Mouse (Mus musculus) embryo, embryonic 11 days (tissue): Measurements from ENCODE around the gene Brat1.
"Not testable (repeated sequence)": the region's sequence is repeated elsewhere in the genome, so short reads cannot be mapped to it uniquely, and the experiment has no call there.

Source experiments
- DNase-seq: peaks from one replicate; pipeline ENCODE4 v3.0.0-alpha.2; 2015

Gene Brat1

DNA sequence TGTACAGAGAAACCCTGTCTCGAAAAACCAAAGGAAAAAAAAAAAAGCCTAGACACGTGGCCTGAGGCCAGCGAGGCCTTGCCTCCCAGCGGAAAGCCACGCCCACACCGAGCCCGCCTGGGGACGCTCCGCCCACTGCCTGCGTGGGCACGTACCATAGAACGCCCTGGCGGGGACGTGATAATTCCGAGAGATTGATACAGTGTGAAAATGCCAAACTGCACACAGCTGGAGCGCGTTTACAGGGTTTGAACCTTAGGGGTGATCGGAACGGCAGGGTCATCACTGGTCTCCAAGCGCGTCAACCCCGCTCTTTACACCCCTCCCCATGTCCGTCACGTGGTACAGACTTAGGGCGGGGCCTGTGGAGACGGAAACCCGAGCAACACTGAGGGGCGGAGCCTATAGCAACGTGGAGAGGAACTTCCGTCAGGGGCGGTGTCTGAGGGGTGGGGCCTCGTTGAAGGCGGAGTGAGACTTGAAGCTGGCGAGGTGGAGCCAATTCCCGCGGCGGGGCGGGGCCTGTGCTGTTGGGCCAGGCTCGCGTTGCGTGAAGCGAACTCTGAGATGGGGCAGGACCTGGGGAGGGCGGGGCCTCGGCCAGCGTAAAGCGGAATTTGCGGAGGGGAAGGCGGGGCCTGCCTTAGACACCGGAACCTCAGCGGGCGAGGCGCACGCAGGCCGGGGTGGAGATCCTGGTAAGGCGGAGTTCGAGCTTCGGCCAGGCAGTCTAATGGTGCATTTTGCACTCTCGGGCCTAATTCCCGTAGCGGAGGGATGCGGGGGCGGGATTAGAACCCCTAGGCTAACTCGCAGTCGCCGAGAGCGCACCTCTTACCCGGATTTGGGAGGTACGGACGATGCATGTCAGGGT, at the start of gene Brat1:
Gene Brat1 (plus strand): TSS at position 634 of the 874 bp plus-strand sequence.
- peak; percentile 100 for DNase-seq

DNA sequence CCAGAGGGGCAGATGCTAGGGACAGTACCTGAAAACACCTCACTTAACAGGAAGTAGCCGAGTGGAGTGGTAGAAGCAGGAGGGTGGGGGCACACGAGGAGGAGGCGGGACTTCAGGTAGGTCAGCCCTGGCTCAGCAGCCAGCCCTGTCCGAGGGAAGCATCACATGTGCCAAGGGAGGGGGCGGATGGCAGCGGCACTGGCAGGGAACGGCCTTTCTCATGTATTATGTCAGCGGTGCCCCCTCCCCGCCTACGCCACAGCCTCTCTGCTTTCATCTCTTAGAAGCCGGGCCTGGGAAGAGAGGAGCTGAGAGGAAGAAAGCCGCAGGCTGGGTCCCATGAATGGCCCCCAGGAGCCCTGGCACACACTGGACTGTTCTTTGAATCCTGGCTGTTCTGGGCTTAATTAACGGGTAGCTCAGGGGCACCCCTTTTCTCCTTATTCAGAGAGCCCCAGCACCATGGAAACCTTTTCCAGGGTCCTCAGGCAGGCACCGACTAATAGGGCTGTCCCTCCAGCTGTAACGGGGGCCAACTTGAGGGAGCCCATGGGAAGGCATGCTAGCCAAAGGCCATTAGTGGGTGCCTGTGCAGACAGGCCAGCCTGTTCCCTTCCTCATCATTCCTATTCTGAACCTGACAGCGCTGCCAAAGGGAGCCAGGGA, 45.1 kb upstream of the Brat1 start:
- DNase-seq, result peak; percentile 29

DNA sequence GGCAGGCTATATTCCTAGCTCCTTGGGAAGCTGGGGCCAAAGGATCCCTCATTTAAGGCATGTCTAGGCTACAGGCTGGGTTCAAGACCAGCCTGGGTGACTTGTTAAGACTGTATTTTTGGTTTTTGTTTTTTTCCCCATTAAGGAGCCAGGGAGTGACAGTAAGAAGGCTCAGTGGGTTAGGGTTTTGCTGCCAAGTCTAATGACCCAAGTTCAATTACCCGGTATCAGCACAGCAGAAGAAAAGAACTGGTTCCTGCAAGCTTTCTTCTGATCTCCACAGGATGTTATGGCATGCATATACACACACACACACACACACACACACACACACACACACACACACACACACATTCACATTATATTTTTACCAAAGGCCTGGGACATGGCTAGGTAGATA, 44.4 kb upstream of the Brat1 start:
- no peak for DNase-seq

DNA sequence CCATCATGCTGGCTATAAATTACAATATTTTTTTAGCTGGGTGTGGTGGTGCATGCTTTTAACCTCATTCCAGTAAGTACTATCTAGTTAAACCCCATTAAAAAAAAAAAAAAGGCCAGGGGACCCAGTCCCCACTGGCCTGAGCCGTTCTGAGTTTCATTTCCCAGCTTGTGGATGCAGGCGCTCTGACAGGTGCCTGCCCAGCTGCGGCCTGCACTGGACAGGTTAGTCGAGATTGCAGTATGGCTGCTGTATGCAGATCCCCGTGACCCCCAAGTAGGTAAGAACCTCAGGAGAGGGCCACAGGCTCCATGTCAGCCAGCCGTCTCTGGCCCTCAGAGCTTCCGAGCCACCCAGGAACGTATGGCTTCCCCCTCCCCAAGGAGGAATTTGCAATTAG, 43.4 kb upstream of the Brat1 start:
- DNase-seq, result no peak

DNA sequence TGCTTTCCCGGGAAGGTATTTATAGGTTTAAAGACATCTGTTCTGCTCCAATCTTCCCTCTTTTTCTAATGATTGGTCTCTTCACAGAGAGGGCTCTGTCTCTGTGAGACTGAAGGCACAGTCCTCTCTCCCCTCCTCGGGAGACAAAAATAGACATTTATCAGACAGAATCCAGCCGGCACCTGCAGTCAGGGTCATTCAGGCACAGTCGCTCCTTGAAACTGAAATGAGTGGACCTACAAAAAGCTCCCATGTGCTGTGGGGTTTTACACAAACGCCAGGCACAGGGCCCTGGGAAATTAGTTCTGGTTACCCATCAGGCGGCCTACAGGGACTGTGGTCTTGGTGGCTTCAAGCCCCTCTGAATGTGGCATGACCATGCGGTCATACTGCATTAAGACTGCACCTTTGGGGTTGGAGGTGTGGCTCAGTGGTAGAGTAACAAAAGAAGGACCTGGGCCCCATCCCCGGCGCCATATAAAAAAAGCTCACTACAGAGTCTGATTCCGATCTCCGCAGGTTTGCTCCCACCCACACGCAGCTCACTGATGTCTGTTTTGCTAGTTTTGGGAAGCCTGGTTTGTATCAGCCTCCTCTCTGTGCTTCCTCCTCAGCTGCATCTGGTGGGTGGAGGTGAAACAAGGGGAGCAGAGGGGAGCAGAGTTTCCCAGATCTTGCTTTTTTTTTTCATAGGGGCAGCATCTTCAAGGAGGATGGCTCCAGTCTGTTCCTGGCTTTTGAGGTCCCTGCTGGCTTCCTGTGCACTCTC, 42.8 kb upstream of the Brat1 start:
- no peak for DNase-seq

DNA sequence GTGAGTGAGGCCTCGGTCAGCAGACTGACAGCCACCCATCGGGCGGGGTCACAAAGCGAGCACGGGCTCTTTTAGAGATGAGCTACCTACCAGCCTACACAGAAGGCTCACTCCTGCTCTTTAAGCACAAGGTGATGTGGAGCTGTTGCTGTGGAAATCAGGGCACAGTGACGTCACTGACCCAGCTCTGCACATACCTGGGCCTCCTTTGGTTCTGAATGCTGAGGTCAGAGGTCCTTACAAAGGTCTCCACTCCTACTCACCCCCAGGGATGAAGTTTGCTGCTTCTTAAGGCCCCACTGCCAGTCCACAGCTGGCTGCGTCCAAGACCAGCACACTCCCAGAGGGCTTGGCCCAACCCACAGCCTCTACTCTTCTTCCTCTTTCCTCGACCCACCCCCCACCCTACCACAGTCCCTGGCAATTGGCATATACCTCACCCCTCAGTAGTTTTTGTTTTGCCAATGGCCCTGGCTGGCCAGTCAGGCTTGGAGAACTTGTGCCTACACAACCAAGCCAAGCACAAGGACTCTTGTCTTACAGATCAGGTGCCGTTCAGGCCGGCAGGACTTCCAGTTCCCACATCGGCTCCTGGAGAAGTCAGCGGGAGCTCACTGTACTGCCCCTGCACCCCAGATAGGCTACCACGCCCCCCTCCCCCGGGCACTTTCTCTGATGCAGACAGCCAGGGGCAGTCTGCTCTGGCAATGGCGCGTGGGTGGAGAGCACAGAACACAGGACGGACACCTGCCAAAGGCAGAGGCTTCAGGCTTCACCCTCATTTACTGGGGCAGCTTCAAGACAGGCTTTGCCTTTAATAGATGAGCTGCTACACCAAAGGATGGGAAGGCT, 41.8 kb upstream of the Brat1 start:
- no peak for DNase-seq

DNA sequence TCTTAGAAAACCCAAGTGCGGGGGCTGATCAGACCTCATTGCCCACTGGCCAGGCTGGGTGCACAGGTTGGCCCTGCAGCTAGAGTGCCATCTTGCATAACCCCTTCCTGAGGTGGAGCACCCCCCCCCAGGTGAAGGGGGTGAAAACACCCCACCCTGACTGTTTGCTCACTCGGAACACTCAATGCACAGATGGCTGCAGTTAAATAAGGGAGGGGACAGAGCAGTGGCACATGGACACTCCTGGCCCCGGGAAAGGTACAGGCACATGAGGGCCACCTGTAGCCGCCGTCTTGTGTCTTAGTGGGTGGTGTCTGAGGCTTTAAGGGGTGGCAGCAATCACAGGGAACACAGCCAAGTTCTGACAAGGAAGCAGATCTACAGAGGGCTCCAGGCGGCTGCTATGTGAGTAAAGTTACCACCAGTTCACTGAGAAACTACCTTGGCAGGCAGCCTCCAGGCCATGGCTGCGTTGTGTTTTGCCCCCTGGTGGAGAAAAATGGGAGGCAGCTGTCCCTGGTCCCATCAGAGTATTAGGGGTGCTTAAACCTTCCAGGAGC, 41.1 kb upstream of the Brat1 start:
- DNase-seq, result peak; percentile 69

DNA sequence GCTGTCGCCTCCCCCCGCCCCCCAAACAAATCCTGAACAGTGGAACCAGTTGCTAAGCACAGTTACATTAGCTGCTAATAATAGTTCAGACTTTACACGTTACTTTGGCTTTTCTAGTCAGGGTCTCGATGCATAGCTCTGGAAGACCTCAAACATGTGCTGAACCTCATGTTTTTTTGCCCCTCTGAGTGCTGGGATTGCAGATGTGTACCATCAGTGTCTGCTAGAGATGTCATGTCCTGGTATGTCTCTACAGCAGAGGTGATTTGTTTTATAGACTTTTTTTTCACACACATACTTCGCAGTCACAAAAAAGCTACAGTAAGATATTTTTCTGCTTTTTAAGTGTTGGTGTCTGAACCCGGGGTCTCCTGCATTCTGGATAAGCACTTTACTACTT, 32.7 kb upstream of the Brat1 start:
- no peak for DNase-seq

DNA sequence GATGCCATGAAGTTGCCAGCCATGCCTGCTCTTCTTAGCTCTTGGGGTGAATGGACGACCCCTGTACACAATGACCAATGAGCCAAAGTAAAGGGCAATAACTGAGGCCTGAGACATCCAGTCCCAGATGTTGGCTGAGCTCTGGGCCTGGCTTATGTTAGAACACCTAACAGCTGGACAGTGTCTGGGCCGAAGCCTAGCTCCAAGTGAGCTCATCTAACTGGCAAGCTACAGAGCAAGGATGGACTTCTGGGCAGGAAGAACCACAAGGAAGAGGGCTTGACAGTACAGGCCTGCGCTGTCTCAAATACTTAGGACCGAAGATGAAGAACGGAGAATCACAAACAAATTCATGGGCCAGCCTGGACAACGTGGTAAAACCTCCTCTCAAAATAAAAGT, 32.2 kb upstream of the Brat1 start:
- not testable (repeated sequence) for DNase-seq

DNA sequence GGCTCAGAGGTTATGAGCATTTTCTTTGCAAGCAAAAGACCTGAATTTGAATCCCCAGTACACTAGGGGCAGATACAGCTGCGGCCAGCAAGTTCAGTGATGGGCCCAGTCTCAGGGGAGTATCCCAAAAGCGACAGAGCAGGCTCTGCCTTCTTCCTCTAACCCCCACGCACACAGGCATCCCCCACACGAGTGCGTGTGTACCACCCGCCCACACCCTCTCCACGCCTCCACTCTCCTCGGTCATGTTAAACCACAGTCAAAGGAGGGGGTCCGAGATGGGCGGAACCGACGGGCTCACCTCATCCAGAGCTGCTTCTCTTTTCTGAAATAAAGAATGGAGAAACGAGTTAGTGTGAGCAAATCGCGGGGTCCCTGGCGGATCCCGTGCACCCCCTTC, 30.8 kb upstream of the Brat1 start:
- no peak for DNase-seq

DNA sequence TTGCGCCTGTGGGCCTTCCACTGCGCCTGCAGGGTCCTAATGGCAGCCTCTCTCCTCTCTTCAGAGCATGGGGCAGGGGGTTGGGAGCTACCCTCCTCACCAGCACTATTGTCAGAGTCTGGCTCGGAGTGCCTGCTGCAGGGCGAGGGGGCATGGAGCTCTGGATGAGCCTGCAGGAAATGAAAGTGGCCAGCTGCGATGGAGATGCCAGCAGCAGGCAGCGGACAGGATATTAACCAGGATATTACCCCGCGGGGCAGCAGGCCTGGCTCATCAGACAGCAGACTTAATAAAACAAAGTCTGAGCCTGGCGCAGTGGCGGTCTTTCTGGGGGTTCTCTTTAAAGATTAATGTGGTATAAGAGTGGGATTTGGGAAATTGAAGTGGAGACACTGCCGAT, 29.7 kb upstream of the Brat1 start:
- DNase-seq, result no peak

DNA sequence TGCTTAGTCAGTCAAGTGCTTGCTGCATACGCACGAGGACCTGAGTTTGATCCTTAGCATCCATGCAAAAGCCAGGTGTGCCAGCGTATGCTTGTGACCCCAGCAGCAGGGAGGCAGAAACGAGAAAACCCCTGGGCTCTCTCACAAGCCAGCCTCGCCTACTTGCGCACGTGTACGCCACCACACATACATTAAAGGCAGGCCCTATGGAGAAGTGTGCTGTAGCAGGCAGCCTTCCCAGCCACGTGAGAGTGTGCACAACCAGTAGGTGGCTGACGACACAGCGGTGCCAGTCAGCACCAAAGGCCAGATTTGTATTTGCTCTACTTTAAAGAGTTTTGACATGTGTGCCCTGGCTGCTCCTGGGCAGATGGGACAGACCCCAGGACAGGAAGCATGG, 29.2 kb upstream of the Brat1 start:
- no peak for DNase-seq

DNA sequence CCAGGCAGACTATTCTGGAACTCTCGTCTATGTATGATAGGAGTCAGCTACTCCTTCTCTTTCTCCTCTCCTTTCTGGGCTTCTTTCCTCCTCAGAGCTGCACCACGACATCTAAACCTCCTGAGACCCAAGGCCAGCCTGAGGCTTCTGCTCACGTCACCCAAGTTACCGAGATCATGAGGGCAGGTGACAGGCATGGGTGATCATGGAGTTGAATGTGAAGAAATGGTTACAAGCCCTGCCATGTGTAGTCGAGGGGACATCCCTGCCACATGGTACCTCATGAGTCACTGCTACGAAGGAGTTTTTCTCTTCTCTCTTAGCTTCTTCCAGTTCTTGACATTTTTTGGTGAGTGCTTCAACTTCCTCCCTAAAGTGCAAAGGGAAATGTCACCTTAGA, 27.7 kb upstream of the Brat1 start:
- DNase-seq, result no peak

DNA sequence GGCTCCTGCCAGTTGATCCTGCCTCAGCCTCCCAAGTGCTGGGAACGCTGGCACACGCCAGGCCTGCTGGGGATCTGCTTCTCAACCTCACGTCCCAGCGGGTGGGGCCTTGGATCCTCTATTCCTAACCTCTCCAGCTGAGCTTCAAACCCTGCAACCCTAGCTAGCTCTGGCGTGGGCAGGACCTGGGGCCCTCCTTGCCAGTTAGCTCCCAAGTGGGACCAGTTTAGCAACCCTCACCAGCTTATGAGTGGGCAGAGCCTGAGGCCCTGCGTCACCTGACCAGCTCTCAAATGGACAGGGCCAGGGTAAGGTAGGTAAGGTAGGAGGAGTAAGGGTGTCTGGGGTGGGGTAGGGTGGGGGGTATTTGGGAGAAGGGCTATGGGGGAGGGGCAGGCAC, 24.8 kb upstream of the Brat1 start:
- no peak for DNase-seq

DNA sequence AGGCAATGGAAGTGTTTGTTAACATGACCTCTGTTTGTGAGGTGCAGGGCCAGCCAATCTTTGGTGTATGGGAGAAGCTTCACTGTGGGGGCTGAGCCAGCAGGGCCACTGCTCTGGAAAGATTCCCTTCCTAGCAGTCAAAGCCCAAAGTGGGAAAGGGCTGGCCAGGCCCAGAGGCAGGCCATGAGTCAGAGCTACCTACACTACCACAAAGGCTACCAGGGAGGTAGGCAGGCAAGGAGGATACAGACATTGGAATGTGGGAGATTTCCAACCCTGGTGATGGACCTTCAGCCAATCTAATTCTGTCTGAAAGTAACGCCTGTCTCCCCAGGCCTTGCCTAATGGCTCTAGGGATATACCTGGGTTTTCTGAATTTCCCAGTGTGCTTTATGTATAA, 23.9 kb upstream of the Brat1 start:
- no peak for DNase-seq

DNA sequence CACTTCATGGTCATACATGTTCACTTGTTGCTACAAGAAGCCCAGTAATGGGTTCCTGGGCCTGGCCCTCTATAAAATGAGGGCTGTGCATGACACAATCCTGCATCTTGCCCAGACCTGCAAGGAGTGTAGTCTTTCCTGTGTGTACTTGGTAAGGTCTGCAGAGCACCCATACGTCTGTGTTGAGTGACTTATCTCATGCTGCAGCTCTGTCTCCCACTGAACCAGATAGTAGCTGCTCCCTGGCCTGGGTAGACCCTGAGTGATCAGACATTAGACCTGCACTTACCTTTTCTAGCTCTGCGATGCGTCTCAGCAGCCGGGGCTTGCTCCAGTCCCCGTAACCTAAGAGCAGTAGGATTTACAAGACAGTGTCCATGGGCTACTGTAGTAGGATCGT, 22.7 kb upstream of the Brat1 start:
- DNase-seq, result no peak

DNA sequence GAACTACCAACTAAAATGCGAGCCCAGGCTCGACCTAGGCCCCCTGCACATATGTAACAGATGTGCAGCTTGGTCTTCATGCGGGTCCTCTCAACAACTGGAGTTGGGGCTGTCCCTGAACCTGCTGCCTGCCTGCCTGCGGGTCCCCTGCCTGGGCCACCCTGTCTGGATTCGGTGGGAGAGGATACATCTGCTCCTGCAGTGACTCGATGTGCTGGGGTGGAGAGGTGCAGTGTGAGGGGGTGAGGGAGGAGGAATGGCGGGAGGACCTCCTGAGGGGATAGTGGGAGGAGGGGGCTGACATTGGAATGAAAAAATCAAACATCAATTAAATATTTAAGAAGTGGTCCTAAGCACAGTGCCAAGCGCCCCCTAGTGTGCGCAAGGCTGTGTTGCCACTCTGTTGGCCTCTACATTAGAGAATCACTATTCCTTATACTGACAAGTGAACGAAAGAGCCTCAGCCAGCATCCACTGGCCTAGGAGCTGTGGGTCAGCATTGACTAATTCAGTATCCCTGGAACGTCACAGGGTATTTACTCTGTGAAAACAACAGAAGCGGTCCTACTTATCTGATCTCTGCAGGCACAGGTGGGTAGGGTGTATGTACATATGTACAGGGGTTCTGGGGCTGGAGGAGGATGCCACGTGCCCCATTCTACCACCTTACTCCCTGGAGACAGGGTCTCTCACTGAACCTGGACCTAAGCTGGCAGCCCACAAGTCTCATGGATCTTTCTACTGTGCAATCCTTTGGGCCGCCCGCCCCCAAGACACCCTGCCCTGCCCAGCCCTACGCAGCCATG, 20.3 kb upstream of the Brat1 start:
- DNase-seq, result peak; percentile 68

DNA sequence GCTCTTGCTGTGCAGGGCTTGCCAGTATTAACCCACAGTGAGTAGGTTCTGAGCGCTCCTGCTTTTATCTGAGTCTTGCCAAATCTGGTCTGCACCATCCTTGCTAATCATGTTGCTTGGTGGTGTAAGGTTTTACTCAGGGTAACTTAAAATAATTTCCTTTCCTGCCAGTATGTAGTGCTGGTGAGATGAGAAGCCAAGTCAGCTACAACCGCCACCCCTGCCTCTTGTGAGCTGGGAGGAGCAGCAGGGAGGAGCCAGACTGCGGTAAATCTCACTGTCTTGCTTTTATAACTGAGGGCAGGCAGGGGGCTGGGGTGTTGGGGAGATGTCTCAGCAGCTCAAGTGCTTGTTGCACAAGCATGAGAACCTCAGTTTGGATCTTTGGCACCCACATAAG, 16.4 kb upstream of the Brat1 start:
- no peak for DNase-seq

DNA sequence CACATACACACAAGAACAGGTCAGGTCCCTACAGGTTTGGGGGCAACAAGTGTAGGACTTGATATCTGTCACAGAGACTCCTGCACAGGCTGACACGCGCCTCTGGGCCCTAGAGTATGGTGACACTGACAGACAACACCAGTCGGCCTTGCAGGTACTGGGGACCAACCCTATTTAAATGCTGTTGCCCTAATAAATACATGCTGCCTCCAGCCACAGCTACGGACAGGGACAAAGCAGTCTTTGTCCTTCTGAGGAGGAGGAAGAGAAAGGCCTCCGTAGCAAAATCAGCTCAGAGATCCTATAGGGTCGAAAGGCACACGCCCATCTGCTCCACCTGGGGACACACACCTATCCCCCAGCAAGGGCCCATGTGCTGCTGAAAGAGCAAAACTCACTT, 8.8 kb upstream of the Brat1 start:
- DNase-seq, result no peak

DNA sequence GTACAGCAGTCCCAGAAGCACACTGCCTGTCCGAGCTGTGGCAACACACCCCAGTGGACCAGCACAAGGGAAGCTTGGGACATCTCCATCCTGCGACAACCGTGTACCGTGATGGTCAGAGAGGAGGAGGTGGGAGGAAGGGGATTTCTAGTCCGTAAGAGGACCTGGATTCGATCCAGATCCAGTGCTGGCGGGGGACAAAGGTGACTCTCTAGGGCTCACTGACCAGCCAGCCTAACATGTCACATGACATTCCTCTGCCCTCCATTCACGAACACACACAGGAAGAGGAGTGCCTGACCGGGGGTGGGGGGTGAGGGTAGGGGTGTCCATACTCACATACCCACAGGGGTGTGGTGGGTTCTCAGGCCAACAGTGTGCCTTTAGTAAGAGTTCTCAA, 5.0 kb upstream of the Brat1 start:
- no peak for DNase-seq

DNA sequence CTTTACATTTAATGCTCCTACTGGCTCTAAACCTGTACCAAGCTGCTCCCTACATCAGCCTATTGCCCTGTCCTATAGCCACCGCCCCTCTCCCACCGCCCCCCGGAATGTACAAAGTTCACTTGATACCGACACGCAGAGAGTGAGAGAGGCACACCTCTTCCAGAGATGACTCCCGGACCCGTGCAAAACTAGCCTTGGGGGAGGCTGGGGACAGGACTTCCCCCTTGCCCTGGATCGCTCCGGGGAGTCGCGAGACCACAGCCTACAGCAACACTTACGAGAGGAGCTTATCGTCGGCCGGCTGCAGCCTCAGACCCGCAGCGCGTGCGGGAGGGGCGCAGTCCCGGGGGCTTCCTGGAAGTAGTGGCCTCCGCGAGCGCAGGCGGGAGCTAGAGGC, 3.1 kb upstream of the Brat1 start:
- peak; percentile 70 for DNase-seq

DNA sequence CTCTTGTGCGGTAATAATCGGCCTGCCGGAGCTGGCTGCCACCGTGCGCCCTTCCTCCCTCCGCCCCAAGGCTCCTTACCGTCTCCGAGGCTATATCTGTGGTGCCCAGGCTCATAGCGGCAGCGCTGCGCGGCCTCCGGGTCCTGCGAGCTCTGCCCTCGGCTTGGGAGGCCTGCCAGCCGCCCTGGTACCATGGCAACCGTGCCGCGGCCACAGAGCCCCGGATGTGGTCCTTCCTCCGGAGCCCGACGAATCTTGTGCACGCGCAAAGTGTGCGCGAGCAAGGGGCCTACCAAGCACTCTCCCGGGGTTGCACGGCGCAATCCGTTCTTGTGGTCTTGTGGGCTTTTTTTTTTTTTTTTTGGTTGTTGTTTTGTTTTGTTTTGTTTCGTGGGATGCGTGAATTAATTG, 2.7 kb upstream of the Brat1 start, which contains the start of gene Iqce:
Gene Iqce (minus strand): TSS at position 276 of the 411 bp plus-strand sequence.
- peak; percentile 96 for DNase-seq
